Mouse (Mus musculus) hindbrain, embryonic 16.5 days (tissue): ENCODE measurements around the gene Mall. TPM values are rescaled to one million over a fixed set of nuclear protein-coding genes. Genes with fewer than 3 reads are reported as not detected.

Experiments
- ATAC-seq: fragments of 200-750 bp; cut with Nextera tagmentation; 2 replicates; pipeline ENCODE4 v1.8.0; 2017; ENCODE audit warnings: moderate TSS enrichment, moderate library complexity
- H3K27ac ChIP-seq: fragments of 300-500 bp; sonication (generic); 2 replicates; pipeline ENCODE4 v1.5.1; 2014; ENCODE audit warnings: low read depth, mild to moderate bottlenecking, control low read depth, low read length, moderate library complexity
- H3K27me3 ChIP-seq: fragments of 300-500 bp; sonication (generic); replicated peaks from 2 replicates; pipeline ENCODE4 v1.6.1; 2014; ENCODE audit warnings: low read length; ENCODE audit not compliant: control insufficient read depth, insufficient read depth
- H3K36me3 ChIP-seq: fragments of 300-500 bp; sonication (generic); 2 replicates; pipeline ENCODE4 v1.6.1; 2014; ENCODE audit warnings: mild to moderate bottlenecking, low read length, moderate library complexity, mixed read lengths; ENCODE audit not compliant: control insufficient read depth, insufficient read depth
- H3K4me1 ChIP-seq: fragments of 300-500 bp; sonication (generic); 2 replicates; pipeline ENCODE4 v1.6.1; 2014; ENCODE audit warnings: low read depth, low read length; ENCODE audit not compliant: control insufficient read depth, insufficient read depth
- H3K4me2 ChIP-seq: fragments of 300-500 bp; sonication (generic); 2 replicates; pipeline ENCODE4 v1.6.1; 2014; ENCODE audit warnings: mild to moderate bottlenecking, low read length, control low read depth, moderate library complexity
- H3K4me3 ChIP-seq: fragments of 300-500 bp; sonication (generic); 2 replicates; pipeline ENCODE4 v1.5.1; 2014; ENCODE audit warnings: mild to moderate bottlenecking, low read length, control low read depth, moderate library complexity
- H3K9ac ChIP-seq: fragments of 300-500 bp; sonication (generic); 2 replicates; pipeline ENCODE4 v1.6.1; 2014; ENCODE audit warnings: low read depth, mild to moderate bottlenecking, control low read depth, low read length, moderate library complexity
- H3K9me3 ChIP-seq: fragments of 300-500 bp; sonication (generic); 2 replicates; pipeline ENCODE4 v1.6.1; 2014; ENCODE audit warnings: mild to moderate bottlenecking, low read length, moderate library complexity; ENCODE audit not compliant: control insufficient read depth
- WGBS: fragments of 180-500 bp; shearing (Covaris S2); extraction: QIAGEN DNeasy Blood & Tissue Kit; methylation state at CpG from one replicate; pipeline ENCODE4 v1.1.7; 2014; 5-methylcytosine and 5-hydroxymethylcytosine counted together
- polyA plus RNA-seq: library from polyadenylated mRNA; unstranded; fragments of >200 nt; fragmentation: Nextera tagmentation; extraction: Ambion mirVana; gene quantifications from 2 replicates; pipeline ENCODE4 v1.2.1, GENCODE M21; 2015

The Mall gene
- polyA plus RNA-seq = 1.3 and 1.5 TPM in 2 replicates

- Histone ChIP-seq H3K4me1 (no peaks in the 10 kb centered on the region), H3K4me2 (peak within 1 kb of the TSS; percentile 45), H3K27ac (no peak within 1 kb of the TSS), H3K36me3 (no peaks in the 10 kb centered on the region), H3K9me3 (no peaks in the 10 kb centered on the region), H3K4me3 (peak within 1 kb of the TSS; percentile 19), H3K27me3 (peaks cover 7% of the 10 kb centered on the region; the same call in 1 of the 2 replicates), H3K9ac (peak within 1 kb of the TSS; percentile 39; the same call in 1 of the 2 replicates)
- 1% methylated on average over 26 of the region's 26 CpGs for WGBS
- no peak for ATAC-seq
These were observed at the start of gene Mall for GRCm38 (mm10) chr2:127729671-127730070. Gene Mall, minus strand, starts transcription at chr2:127729932.

- H3K4me3 ChIP-seq = no peak overlapping the region
- H3K4me2 ChIP-seq = no peak overlapping the region
- H3K27me3 ChIP-seq = no peaks in the 10 kb centered on the region
- no peak overlapping the region for H3K27ac ChIP-seq
- H3K36me3 ChIP-seq = no peaks in the 10 kb centered on the region
- peaks cover 2% of the 10 kb centered on the region; the same call in 1 of the 2 replicates for H3K4me1 ChIP-seq
- WGBS = 92% methylated on average over 5 of the region's 5 CpGs
- no peak overlapping the region for H3K9ac ChIP-seq
- ATAC-seq = no peak
- H3K9me3 ChIP-seq = no peaks in the 10 kb centered on the region
These were observed 48.7 kb upstream of the Mall start for GRCm38 (mm10) chr2:127778451-127778850.

DNA sequence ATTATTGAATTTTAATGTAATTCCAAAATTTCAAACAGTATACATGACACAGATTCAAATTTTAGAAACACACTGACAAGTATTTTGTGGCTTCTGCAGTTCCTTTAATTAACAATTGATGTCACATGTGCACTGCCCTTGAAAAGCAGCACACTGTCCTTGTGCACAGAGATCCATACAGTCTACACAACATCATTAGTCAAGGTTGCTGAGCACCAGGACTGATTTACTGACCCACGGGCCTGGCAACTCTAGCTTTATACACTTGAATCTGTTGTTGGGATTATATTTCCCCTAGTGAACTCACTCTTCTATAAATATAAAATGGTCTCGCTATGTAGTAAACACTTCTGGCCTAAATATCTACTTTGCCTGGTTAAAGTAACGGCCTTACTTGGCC lies 45.3 kb upstream of the Mall start:
- 73% methylated on average over 3 of the region's 3 CpGs for WGBS
- Histone ChIP-seq H3K9ac (no peak overlapping the region), H3K27ac (no peak overlapping the region), H3K4me3 (no peak overlapping the region), H3K4me2 (no peak overlapping the region), H3K4me1 (peaks cover 2% of the 10 kb centered on the region; the same call in 1 of the 2 replicates), H3K36me3 (peaks cover 7% of the 10 kb centered on the region; the same call in 1 of the 2 replicates), H3K9me3 (no peaks in the 10 kb centered on the region), H3K27me3 (no peaks in the 10 kb centered on the region)
- no peak for ATAC-seq

DNA sequence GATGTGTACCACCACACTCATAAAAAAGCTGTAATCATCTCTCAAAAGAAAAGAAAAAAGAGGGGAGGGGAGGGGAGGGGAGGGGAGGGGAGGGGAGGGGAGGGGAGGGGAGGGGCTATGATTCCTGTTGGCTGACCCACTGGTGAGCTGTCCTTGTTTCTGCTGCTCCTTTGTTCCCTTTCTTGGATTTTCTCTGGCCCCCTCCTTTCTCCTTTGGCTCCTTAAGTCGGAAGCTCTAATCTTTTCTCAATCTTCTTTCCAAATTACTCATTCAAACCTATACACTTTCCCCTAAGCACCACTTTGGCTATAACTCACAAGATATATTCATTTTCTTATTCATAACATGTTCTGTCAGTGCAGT lies 44.8 kb upstream of the Mall start:
- Histone ChIP-seq H3K4me1 (peaks cover 2% of the 10 kb centered on the region; the same call in 1 of the 2 replicates), H3K9ac (no peak overlapping the region), H3K4me2 (no peak overlapping the region), H3K36me3 (peaks cover 7% of the 10 kb centered on the region; the same call in 1 of the 2 replicates), H3K27me3 (no peaks in the 10 kb centered on the region), H3K27ac (no peak overlapping the region), H3K9me3 (no peaks in the 10 kb centered on the region), H3K4me3 (no peak overlapping the region)
- WGBS = 21% methylated on average over 1 of the region's 1 CpGs
- ATAC-seq = no peak

DNA sequence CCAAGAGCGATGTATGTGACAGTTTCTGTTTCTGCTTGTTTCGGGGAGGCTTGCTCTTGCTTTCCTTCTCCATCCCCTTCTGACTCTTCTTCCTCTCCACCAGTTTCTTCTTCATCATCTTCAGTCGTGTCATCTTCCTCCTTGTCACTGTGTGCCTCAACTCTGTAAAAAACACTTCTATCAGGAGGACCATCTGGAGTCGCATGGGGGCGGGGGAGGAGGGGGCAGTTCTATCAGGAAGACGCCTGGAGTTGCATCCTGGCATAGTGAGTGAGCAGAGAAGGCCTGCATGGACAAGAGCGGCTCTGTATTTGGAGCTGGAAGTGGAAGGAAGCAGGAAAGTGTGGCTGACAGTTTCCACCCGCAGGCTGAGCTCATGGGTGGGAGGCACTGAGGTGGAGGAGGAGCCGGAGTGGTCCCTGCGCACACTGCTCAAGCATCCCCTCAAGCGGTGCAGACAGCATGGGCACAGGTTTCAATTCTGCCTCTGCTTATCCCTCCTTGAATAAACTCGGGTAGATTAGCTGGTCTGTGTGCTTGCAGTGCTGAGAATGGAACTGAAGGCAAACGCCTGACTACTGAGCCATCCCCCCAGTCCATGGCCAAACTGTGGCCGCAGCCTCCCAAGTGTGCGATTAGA lies 44.3 kb upstream of the Mall start:
- Histone ChIP-seq H3K9ac (no peak overlapping the region; the same call in 1 of the 2 replicates), H3K4me3 (no peak overlapping the region), H3K36me3 (peaks cover 7% of the 10 kb centered on the region; the same call in 1 of the 2 replicates), H3K4me1 (peaks cover 2% of the 10 kb centered on the region; the same call in 1 of the 2 replicates), H3K27ac (peak overlapping the region; percentile 39; the same call in 1 of the 2 replicates), H3K9me3 (no peaks in the 10 kb centered on the region), H3K4me2 (no peak overlapping the region), H3K27me3 (no peaks in the 10 kb centered on the region)
- ATAC-seq = peak; percentile 52
- 55% methylated on average over 15 of the region's 15 CpGs for whole genome bisulfite sequencing

GRCm38 (mm10) chr2:127761587-127761986 lies 31.9 kb upstream of the Mall start:
- Histone ChIP-seq H3K9me3 (no peaks in the 10 kb centered on the region), H3K4me2 (no peak overlapping the region), H3K27ac (no peak overlapping the region), H3K4me1 (no peaks in the 10 kb centered on the region), H3K36me3 (peaks cover 2% of the 10 kb centered on the region; the same call in 1 of the 2 replicates), H3K27me3 (no peaks in the 10 kb centered on the region), H3K4me3 (no peak overlapping the region), H3K9ac (no peak overlapping the region)
- ATAC-seq = no peak
- WGBS = 93% methylated on average over 5 of the region's 5 CpGs

- no peak overlapping the region for H3K9ac ChIP-seq
- H3K9me3 ChIP-seq = no peaks in the 10 kb centered on the region
- H3K27me3 ChIP-seq = no peaks in the 10 kb centered on the region
- no peak overlapping the region for H3K27ac ChIP-seq
- WGBS = 79% methylated on average over 10 of the region's 10 CpGs
- H3K4me2 ChIP-seq = no peak overlapping the region
- H3K4me1 ChIP-seq = no peaks in the 10 kb centered on the region
- no peak for ATAC-seq
- H3K36me3 ChIP-seq = peaks cover 2% of the 10 kb centered on the region; the same call in 1 of the 2 replicates
- H3K4me3 ChIP-seq = no peak overlapping the region
These were observed 30.8 kb upstream of the Mall start for GRCm38 (mm10) chr2:127760429-127761000.

DNA sequence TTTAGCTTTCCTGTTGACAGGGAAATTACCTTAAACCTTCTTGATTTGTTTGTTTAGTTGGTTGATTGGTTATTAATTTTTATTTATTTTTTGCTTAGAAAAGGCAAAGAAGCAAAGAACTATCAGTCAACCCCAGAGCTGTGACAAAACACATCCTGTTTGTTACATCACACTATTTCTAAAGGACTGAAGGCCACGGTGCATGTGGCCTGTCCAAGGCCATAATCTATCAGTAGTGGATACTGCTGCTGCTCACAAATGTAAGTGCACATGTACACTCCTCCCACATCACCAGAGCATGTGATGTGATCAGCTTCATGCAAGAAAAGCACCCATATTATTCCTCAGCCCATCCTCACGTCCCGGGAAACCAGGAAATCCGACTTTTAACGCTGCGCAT lies 30.3 kb upstream of the Mall start:
- Histone ChIP-seq H3K4me2 (no peak overlapping the region), H3K9ac (no peak overlapping the region), H3K27me3 (no peaks in the 10 kb centered on the region), H3K4me3 (no peak overlapping the region), H3K27ac (no peak overlapping the region), H3K4me1 (no peaks in the 10 kb centered on the region), H3K9me3 (no peaks in the 10 kb centered on the region), H3K36me3 (peaks cover 2% of the 10 kb centered on the region; the same call in 1 of the 2 replicates)
- no peak for ATAC-seq
- WGBS = 94% methylated on average over 6 of the region's 6 CpGs

- Histone ChIP-seq H3K4me2 (no peak overlapping the region), H3K9ac (no peak overlapping the region), H3K27ac (no peak overlapping the region), H3K27me3 (no peaks in the 10 kb centered on the region), H3K9me3 (no peaks in the 10 kb centered on the region), H3K4me3 (no peak overlapping the region), H3K4me1 (no peaks in the 10 kb centered on the region), H3K36me3 (peaks cover 2% of the 10 kb centered on the region; the same call in 1 of the 2 replicates)
- WGBS = 89% methylated on average over 5 of the region's 5 CpGs
- ATAC-seq = no peak
These were observed 29.6 kb upstream of the Mall start for GRCm38 (mm10) chr2:127759157-127759880.
